Comparison of ENCODE assay signal across 8 mouse cellular contexts in the genomic region with DNA sequence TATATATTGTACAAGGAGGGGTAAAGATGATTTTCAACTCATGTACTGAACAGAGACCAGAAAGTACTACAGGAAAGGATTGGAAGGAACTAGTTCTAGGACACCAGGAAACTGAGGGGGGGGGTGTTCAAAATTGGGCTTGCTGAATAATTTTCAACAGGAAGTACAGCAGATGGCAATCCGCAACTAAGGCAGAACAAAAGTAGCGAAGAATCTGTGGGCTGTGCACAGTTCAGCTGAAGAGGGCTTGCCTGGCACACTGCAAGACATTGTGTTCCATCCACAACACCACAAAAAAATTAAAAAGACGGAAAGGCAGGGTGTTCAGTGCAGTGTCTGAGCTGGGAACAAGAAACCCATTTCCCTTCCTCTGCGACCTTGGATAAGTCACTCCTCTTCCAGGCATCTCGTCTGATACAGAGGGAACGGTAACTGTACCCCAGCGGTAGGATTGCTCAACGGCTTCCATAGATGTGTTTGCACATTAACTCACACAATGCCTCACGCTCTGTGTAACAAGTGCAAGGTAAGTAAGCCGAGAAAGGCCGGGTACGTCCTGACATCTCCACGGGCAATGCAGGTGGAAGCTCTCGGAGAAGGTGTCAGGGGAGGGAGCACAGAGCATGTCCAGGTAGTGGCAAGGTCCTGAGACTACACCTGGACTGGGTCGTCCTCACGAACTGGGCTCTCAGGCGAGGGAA. TPM values are rescaled to one million over a fixed set of nuclear protein-coding genes. Genes with fewer than 3 reads are reported as not detected.
DNase-seq lines count a peak whose midpoint lies in the region; ATAC-seq lines count a peak whose summit lies in the region.

No protein-coding gene starts in this region.

- peak overlapping the region; percentile 77 for H3K4me2 ChIP-seq in hindbrain, embryonic 14.5 days (replicated peaks)

- peak overlapping the region; percentile 94 for H3K4me3 ChIP-seq in forebrain, embryonic 10.5 days
- peak overlapping the region; percentile 99 for H3K4me3 ChIP-seq in hindbrain, embryonic 14.5 days (replicated peaks; ENCODE audit: low read length)

- DNase-seq in heart, adult 11 months, result peak; percentile 87
- DNase-seq in heart, postnatal 25 days (ENCODE audit: low spot score), result no peak
- peak; percentile 44 for DNase-seq in MN1 (ENCODE audit: low spot score)
- DNase-seq in forebrain, embryonic 10.5 days (ENCODE audit: extremely low spot score, low spot score), result no peak
- DNase-seq in hindbrain, embryonic 14.5 days (ENCODE audit: low spot score), result peak; percentile 36
- peak; percentile 41 to 49 for DNase-seq in left cerebral cortex, postnatal 14 days (ENCODE audit: low spot score in 2 of 2)
- peak; percentile 14 for DNase-seq in thymus, postnatal 14 days

- peak overlapping the region; percentile 90 for H3K27ac ChIP-seq in forebrain, embryonic 10.5 days
- peak overlapping the region; percentile 91 for H3K27ac ChIP-seq in hindbrain, embryonic 14.5 days

- peak overlapping the region; percentile 96 for H3K9ac ChIP-seq in hindbrain, embryonic 14.5 days

- peaks cover 22% of the 10 kb centered on the region for H3K27me3 ChIP-seq in forebrain, embryonic 10.5 days (ENCODE audit: poor library complexity, severe bottlenecking)
- H3K27me3 ChIP-seq in hindbrain, embryonic 14.5 days (ENCODE audit: control insufficient read depth, insufficient read depth, low read length), result no peaks in the 10 kb centered on the region

- H3K9me3 ChIP-seq in forebrain, embryonic 10.5 days, result no peaks in the 10 kb centered on the region
- H3K9me3 ChIP-seq in hindbrain, embryonic 14.5 days (ENCODE audit: control insufficient read depth, low read length), result no peaks in the 10 kb centered on the region

- intact Hi-C loops in heart, postnatal 25 days (cut with DNase I), result loop anchor here (2.0 kb wide), 1 partner anchor 30 kb away; no protein-coding TSS in a partner anchor
- intact Hi-C loops in left cerebral cortex, postnatal 14 days (cut with DNase I), result no loop called here

- no peaks in the 10 kb centered on the region for H3K36me3 ChIP-seq in forebrain, embryonic 10.5 days (replicated peaks)
- H3K36me3 ChIP-seq in hindbrain, embryonic 14.5 days (replicated peaks; ENCODE audit: control insufficient read depth, insufficient read depth), result no peaks in the 10 kb centered on the region

- peaks cover 12% of the 10 kb centered on the region for H3K4me1 ChIP-seq in forebrain, embryonic 10.5 days
- H3K4me1 ChIP-seq in hindbrain, embryonic 14.5 days (replicated peaks; ENCODE audit: control insufficient read depth, insufficient read depth, low read length), result peaks cover 14% of the 10 kb centered on the region

- WGBS in forebrain, embryonic 10.5 days, result 8% methylated on average over 17 of the region's 17 CpGs
- WGBS in hindbrain, embryonic 14.5 days, result 4% methylated on average over 17 of the region's 17 CpGs

- ATAC-seq in hindbrain, embryonic 14.5 days (ENCODE audit: low FRiP score), result no peak; the same call in 1 of the 2 replicates
- ATAC-seq in megakaryocyte progenitor cell, adult 5-6 weeks (replicated peaks; ENCODE audit: poor library complexity), result peak; percentile 45

RNA-seq across cellular contexts. Expression of a gene that starts 0.8 kb away (rescaled TPM):
- total RNA-seq in heart, postnatal 25 days (2021), result 10 to 100 TPM; 17.4 to 18.5 TPM
- polyA plus RNA-seq in forebrain, embryonic 10.5 days (2016; fragmentation: Nextera tagmentation; extraction: Ambion mirVana), result 21.7 and 23.1 TPM in 2 replicates
- polyA plus RNA-seq in hindbrain, embryonic 14.5 days (2014; fragmentation: Nextera tagmentation; extraction: Ambion mirVana), result 61.7 and 63.6 TPM in 2 replicates
- 10 to 100 TPM; 66.5 to 67.3 TPM for total RNA-seq in left cerebral cortex, postnatal 14 days (2021)
- 8.4 and 9.5 TPM in 2 replicates for total RNA-seq in megakaryocyte progenitor cell, adult 5-6 weeks (2015)
- total RNA-seq in megakaryocyte progenitor cell, adult 5-6 weeks (2017), result 6.2 and 9.1 TPM in 2 replicates

Comparison
In these comparisons a context has a peak if more than half of its experiments do, and no peak if none do; other contexts are left out.
1. DNase-seq: peak in heart, adult 11 months (single experiment), MN1 (single experiment), hindbrain, embryonic 14.5 days (single experiment), left cerebral cortex, postnatal 14 days (2 of 2) and thymus, postnatal 14 days (single experiment); none in heart, postnatal 25 days (single experiment) and forebrain, embryonic 10.5 days (single experiment).